Comparison of ENCODE assay signal across 9 mouse cellular contexts in genomic region chr10:60407831-60408230, GRCm38 (mm10). TPM values are rescaled to one million over a fixed set of nuclear protein-coding genes. Genes with fewer than 3 reads are reported as not detected.
DNase-seq lines count a peak whose midpoint lies in the region; ATAC-seq and TF ChIP-seq lines count a peak whose summit lies in the region.
"Had no signal": no experiment of that assay in that cellular context is flagged by ENCODE, and none has a peak within 500 bp of the region (broad histone marks: within the 10 kb centered on the region; RNA-seq: fewer than 3 reads in every experiment).

No protein-coding gene starts in this region.

- no peak overlapping the region for H3K4me3 ChIP-seq in intestine, postnatal 0 days (ENCODE audit: low read depth, low read length)
- no peak overlapping the region for H3K4me3 ChIP-seq in intestine, embryonic 15.5 days (replicated peaks)
- H3K4me3 ChIP-seq in gastrocnemius, adult 2 months: no peak overlapping the region
- H3K4me3 ChIP-seq in kidney, embryonic 14.5 days (ENCODE audit: low read length): no peak overlapping the region
- no peak overlapping the region for H3K4me3 ChIP-seq in liver, adult 2 months (ENCODE audit: insufficient read depth, low read depth, low read length)
- no peak overlapping the region for H3K4me3 ChIP-seq in stomach, postnatal 0 days (ENCODE audit: low read depth, low read length)
- H3K4me3 ChIP-seq: myocyte had no signal

- H3K9ac ChIP-seq in intestine, postnatal 0 days (ENCODE audit: low read depth, low read length): no peak overlapping the region
- H3K9ac ChIP-seq in intestine, embryonic 15.5 days: no peak overlapping the region
- no peak overlapping the region for H3K9ac ChIP-seq in kidney, embryonic 14.5 days (ENCODE audit: low read depth, low read length)
- H3K9ac ChIP-seq in liver, adult 2 months (ENCODE audit: low read depth, low read length): no peak overlapping the region
- no peak overlapping the region for H3K9ac ChIP-seq in stomach, postnatal 0 days (ENCODE audit: low read length)

- H3K36me3 ChIP-seq in intestine, postnatal 0 days (ENCODE audit: control insufficient read depth, insufficient read depth): no peaks in the 10 kb centered on the region
- H3K36me3 ChIP-seq in intestine, embryonic 15.5 days: no peaks in the 10 kb centered on the region
- H3K36me3 ChIP-seq in kidney, embryonic 14.5 days (ENCODE audit: control insufficient read depth, insufficient read depth, low read length): no peaks in the 10 kb centered on the region
- no peaks in the 10 kb centered on the region for H3K36me3 ChIP-seq in liver, adult 2 months (ENCODE audit: control insufficient read depth, insufficient read depth, low read length)
- no peaks in the 10 kb centered on the region for H3K36me3 ChIP-seq in stomach, postnatal 0 days (ENCODE audit: control insufficient read depth, insufficient read depth, low read length)

- H3K4me1 ChIP-seq in intestine, postnatal 0 days (replicated peaks; ENCODE audit: control insufficient read depth, insufficient read depth, low read length): no peaks in the 10 kb centered on the region
- no peaks in the 10 kb centered on the region for H3K4me1 ChIP-seq in intestine, embryonic 15.5 days (replicated peaks)
- no peaks in the 10 kb centered on the region for H3K4me1 ChIP-seq in kidney, embryonic 14.5 days (ENCODE audit: control insufficient read depth, insufficient read depth, low read length)
- H3K4me1 ChIP-seq in liver, adult 2 months (ENCODE audit: control insufficient read depth, insufficient read depth, low read length): no peaks in the 10 kb centered on the region
- H3K4me1 ChIP-seq in stomach, postnatal 0 days (replicated peaks; ENCODE audit: control insufficient read depth, insufficient read depth): no peaks in the 10 kb centered on the region

- H3K9me3 ChIP-seq in intestine, postnatal 0 days (ENCODE audit: control insufficient read depth): no peaks in the 10 kb centered on the region
- H3K9me3 ChIP-seq in intestine, embryonic 15.5 days: no peaks in the 10 kb centered on the region
- no peaks in the 10 kb centered on the region for H3K9me3 ChIP-seq in kidney, embryonic 14.5 days (ENCODE audit: control insufficient read depth, low read length)
- no peaks in the 10 kb centered on the region for H3K9me3 ChIP-seq in stomach, postnatal 0 days (ENCODE audit: control insufficient read depth, low read length)

- ATAC-seq in intestine, postnatal 0 days: no peak
- ATAC-seq in intestine, embryonic 15.5 days: no peak; the same call in 1 of the 2 replicates
- 0 out of 2 replicates have a peak, but pooled peaks have one; percentile 29 for ATAC-seq in kidney, embryonic 14.5 days (ENCODE audit: low FRiP score, low TSS enrichment)
- peak; percentile 19; the same call in 1 of the 2 replicates for ATAC-seq in stomach, postnatal 0 days (ENCODE audit: low FRiP score, low TSS enrichment)

- WGBS in intestine, postnatal 0 days: 4% methylated on average over 5 of the region's 5 CpGs
- 6% methylated on average over 5 of the region's 5 CpGs for WGBS in intestine, embryonic 15.5 days
- WGBS in kidney, embryonic 14.5 days: 1% methylated on average over 5 of the region's 5 CpGs
- WGBS in liver, adult 2 months: 6% methylated on average over 5 of the region's 5 CpGs
- 7% methylated on average over 5 of the region's 5 CpGs for WGBS in stomach, postnatal 0 days

- DNase-seq in cerebellum, postnatal 25 days: peak; percentile 77 to 83
- peak; percentile 73 for DNase-seq in gastrocnemius, adult 2 months
- peak; percentile 21 for DNase-seq in liver, adult 2 months (ENCODE audit: extremely low read depth, low read depth, low spot score)
- peak; percentile 55 to 70 for DNase-seq in natural killer cell, adult 2 months (ENCODE audit: low spot score in 2 of 2)
- peak; percentile 69 for DNase-seq in stomach, postnatal 0 days (ENCODE audit: low spot score)

- intact Hi-C loops in gastrocnemius, adult 2 months (cut with DNase I): loop anchor here (5.0 kb wide), 2 partner anchors 61 to 289 kb away; partner anchors contain the start of genes Cdh23 and Vsir

- no peak overlapping the region for H3K4me2 ChIP-seq in intestine, postnatal 0 days (replicated peaks; ENCODE audit: low read depth)
- H3K4me2 ChIP-seq in intestine, embryonic 15.5 days (replicated peaks): no peak overlapping the region
- no peak overlapping the region for H3K4me2 ChIP-seq in kidney, embryonic 14.5 days (replicated peaks; ENCODE audit: low read depth, low read length)
- H3K4me2 ChIP-seq in stomach, postnatal 0 days (replicated peaks; ENCODE audit: low read depth): no peak overlapping the region

- TF ChIP-seq EP300 in stomach, postnatal 0 days (optimal IDR thresholded peaks at IDR 0.05): no peak

- H3K27me3 ChIP-seq in intestine, postnatal 0 days (replicated peaks; ENCODE audit: control insufficient read depth, insufficient read depth, low read length): no peaks in the 10 kb centered on the region
- no peaks in the 10 kb centered on the region for H3K27me3 ChIP-seq in intestine, embryonic 15.5 days (replicated peaks)
- peaks cover 7% of the 10 kb centered on the region; the same call in 1 of the 2 replicates for H3K27me3 ChIP-seq in kidney, embryonic 14.5 days (ENCODE audit: control insufficient read depth, insufficient read depth, low read length)
- H3K27me3 ChIP-seq in liver, adult 2 months (ENCODE audit: control insufficient read depth, insufficient read depth, low read length): no peaks in the 10 kb centered on the region
- no peaks in the 10 kb centered on the region for H3K27me3 ChIP-seq in stomach, postnatal 0 days (ENCODE audit: control insufficient read depth, insufficient read depth, low read length)

- no peak for TF ChIP-seq POLR2A in liver, adult 2 months (IDR thresholded peaks at IDR 0.05; ENCODE audit: extremely low read depth, insufficient read depth, low read length)

- H3K79me2 ChIP-seq in liver, adult 2 months (ENCODE audit: control insufficient read depth, insufficient read depth, low read length): no peaks in the 10 kb centered on the region

- TF ChIP-seq CTCF in intestine, postnatal 0 days (IDR thresholded peaks at IDR 0.05; ENCODE audit: low read depth): peak; percentile 99
- no peak; the same call in 1 of the 2 replicates for TF ChIP-seq CTCF in gastrocnemius, adult 2 months (IDR thresholded peaks at IDR 0.05)
- peak; percentile 96 for TF ChIP-seq CTCF in liver, adult 2 months (IDR thresholded peaks at IDR 0.05; ENCODE audit: low read depth, low read length)
- peak; percentile 99 for TF ChIP-seq CTCF in stomach, postnatal 0 days (IDR thresholded peaks at IDR 0.05; ENCODE audit: low read depth)

- no peak overlapping the region for H3K27ac ChIP-seq in intestine, postnatal 0 days (ENCODE audit: low read depth, low read length)
- H3K27ac ChIP-seq in intestine, embryonic 15.5 days: no peak overlapping the region
- no peak overlapping the region for H3K27ac ChIP-seq in gastrocnemius, adult 2 months
- H3K27ac ChIP-seq in kidney, embryonic 14.5 days (ENCODE audit: low read depth, low read length): no peak overlapping the region
- H3K27ac ChIP-seq in liver, adult 2 months (replicated peaks; ENCODE audit: insufficient read depth, low read depth, low read length): no peak overlapping the region
- no peak overlapping the region for H3K27ac ChIP-seq in stomach, postnatal 0 days (replicated peaks)

RNA-seq across cellular contexts. Expression of gene Gm17455, which starts 8.3 kb away (rescaled TPM):
- 0.65 and 1.1 TPM in 2 replicates for polyA plus RNA-seq in intestine, postnatal 0 days (2015; fragmentation: Nextera tagmentation; extraction: Ambion mirVana)
- polyA plus RNA-seq in intestine, embryonic 15.5 days (2015; fragmentation: Nextera tagmentation; extraction: Ambion mirVana): 0.28 TPM in 1 of 2 replicates, not detected in the other
- total RNA-seq in gastrocnemius, adult 2 months (2021): under 1 TPM in 1 of 2 experiments, not detected in 1; 0.31 TPM
- polyA plus RNA-seq in kidney, embryonic 14.5 days (2014; fragmentation: Nextera tagmentation; extraction: Ambion mirVana): 0.70 and 1.0 TPM in 2 replicates
- total RNA-seq in liver, adult 2 months (2014; rRNA removed): not detected in 2 replicates
- polyA plus RNA-seq in liver, adult 2 months (2012; rRNA removed): not detected in 2 replicates
- polyA plus RNA-seq in stomach, postnatal 0 days (2015; fragmentation: Nextera tagmentation; extraction: Ambion mirVana): 0.74 and 1.0 TPM in 2 replicates

Comparison
In these comparisons a context has a peak if more than half of its experiments do, and no peak if none do; other contexts are left out.
1. ATAC-seq: peak in kidney, embryonic 14.5 days (single experiment) and stomach, postnatal 0 days (single experiment); none in intestine, postnatal 0 days (single experiment) and intestine, embryonic 15.5 days (single experiment).
2. DNase-seq: peak in every context shown above with its lines; median percentile 80 in cerebellum, postnatal 25 days; 73 in gastrocnemius, adult 2 months; 69 in stomach, postnatal 0 days; 62 in natural killer cell, adult 2 months; 21 in liver, adult 2 months.